Mouse (Mus musculus) ES-Bruce4 (cell line): ENCODE data around the gene Myct1.

Experiments
- EP300 ChIP-seq: IDR thresholded peaks from 2 replicates; pipeline ENCODE4 v1.6.1; 2011; ENCODE audit warnings: low read depth, low read length; ENCODE audit not compliant: insufficient read depth
- POLR2A ChIP-seq: IDR thresholded peaks from one replicate; pipeline ENCODE4 v1.8.1; 2011; ENCODE audit warnings: low read length; ENCODE audit not compliant: insufficient read depth

DNA sequence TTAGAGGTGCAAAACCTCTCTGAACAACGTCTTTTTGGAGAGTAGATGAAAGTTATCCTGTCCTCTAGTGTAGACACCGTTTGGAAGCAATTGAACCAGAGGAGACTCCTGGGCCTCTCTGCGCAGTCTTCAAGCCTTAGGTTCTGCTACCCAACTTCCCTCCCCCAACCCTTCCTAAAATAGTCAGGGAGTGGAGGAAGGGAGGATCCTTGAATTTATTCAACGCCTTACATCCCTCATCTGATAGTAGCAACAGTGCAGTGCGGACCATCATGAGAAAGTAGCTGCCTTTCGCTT lies 43.8 kb upstream of the Myct1 start:
- TF ChIP-seq EP300 (no peak), POLR2A (no peak)
